Mouse (Mus musculus): ENCODE measurements around the gene Cyp2w1. TPM values are rescaled to one million over a fixed set of nuclear protein-coding genes. Genes with fewer than 3 reads are reported as not detected.

Gene Cyp2w1
- total RNA-seq, 2 experiments from 2014 or later, result not detected

DNA sequence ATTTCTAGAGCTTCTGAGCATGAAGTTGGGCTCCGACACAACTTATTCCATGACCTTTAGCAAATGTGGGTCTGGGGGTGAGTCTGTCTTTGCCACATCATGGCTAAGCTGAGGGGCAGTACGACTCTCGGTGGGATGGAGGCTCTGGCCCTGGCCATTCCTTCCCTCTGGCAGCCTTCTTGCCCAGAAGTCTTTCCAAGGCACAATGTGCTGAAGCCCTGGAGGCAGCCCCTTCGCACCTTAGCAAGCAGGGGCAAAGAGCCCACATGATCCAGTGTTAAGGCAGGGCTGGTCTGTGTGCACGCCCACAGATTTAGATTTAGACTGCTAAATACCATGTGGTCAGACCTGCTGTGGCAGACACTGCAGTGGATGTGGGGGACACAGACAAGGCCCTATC lies 46.4 kb downstream of the Cyp2w1 start:
- no peak for DNase-seq (ENCODE audit: low spot score in 2 of 2)

- DNase-seq (ENCODE audit: low spot score in 2 of 2), result no peak
Observed at GRCm38 (mm10) chr5:139399991-139400390, 47.6 kb downstream of the Cyp2w1 start.

DNA sequence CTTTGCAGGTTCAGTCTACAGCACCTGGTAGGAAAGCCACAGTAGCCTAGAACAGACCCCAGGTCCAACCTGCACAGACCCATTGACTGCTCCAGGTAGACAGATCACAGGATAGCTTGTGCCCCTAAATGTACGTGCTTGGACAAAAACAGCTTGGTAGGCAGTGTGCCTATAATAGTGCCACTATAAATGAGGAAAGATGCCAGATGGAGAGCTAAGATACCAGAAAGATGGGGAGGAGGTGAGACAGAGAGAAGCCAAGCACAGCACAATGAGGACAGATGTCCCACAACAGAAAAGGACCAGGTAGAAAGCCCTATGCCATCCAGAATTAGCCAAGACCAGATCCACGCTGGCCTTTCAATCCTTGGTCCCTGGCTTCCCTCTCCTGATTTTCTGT lies 49.7 kb downstream of the Cyp2w1 start:
- no peak for DNase-seq (ENCODE audit: low spot score in 2 of 2)

DNA sequence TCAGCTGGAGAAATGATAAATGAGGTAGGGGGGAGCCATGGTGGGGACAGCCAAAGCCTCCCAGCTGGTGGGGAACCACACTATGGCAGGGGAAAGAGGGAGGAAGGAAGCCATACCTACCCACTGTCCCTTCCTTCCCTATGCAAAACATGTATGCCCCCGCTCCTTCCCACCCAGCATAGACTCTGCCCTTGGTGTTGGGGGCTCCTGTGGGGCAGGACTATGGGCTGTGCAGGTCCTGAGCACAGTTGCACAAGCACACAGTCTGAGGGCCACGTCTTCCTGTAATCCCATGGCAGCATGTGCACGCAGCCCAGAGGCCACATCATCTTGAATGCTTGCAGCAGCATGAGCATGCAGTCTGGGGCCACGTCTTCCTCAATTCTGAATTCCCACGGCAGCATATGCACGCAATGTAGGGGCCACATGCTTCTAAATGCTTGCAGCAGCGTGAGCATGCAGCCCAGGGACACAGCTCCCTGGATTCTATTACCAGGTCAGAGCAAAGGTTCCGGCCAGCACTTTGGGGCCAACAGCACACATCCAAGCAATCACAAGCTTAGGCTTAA lies 51.4 kb downstream of the Cyp2w1 start:
- DNase-seq (ENCODE audit: low spot score in 2 of 2), result no peak

- no peak for DNase-seq (ENCODE audit: low spot score in 2 of 2)
Observed at GRCm38 (mm10) chr5:139404801-139405401, 52.5 kb downstream of the Cyp2w1 start, which contains the start of gene C130050O18Rik. TSS of gene C130050O18Rik (plus strand) at chr5:139405280.

DNA sequence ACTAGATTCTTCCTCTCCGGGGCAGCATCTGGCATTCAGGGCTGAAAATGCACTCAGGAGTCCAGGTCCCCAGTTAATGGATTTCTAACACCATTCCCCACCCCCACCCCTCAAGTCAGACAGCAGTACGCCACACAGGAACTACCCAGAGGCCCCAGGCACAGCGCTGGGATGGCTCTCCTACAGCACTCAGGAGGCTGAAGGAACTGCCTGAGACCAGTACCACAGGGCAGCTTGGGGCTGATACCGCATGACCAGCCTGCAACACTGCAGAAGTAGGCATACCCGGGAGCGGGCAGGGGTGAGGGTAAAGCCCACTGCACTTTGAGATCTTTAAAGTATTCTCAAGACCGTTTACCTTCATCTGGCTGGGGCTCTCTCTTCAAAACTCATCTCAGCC lies 53.1 kb downstream of the Cyp2w1 start:
- DNase-seq (ENCODE audit: low spot score in 2 of 2), result no peak

GRCm38 (mm10) chr5:139405953-139406352 lies 53.5 kb downstream of the Cyp2w1 start:
- no peak for DNase-seq (ENCODE audit: low spot score in 2 of 2)

Small RNA genes lying within 50 kb of the gene (microRNA-seq; reads per million reads assigned to microRNA genes)
- 218 to 314 reads per million in 2 experiments for gene Mir339

Other genes with a start within 250 kb of the Cyp2w1 start
- gene Prkar1b, start 202.6 kb upstream of the Cyp2w1 start, total RNA-seq (2021), result 100 to 1,000 TPM; 435 to 459 TPM
- gene Dnaaf5, start 202.4 kb upstream of the Cyp2w1 start, total RNA-seq (2021), result 1 to 10 TPM; 7.0 to 9.0 TPM
- 10 to 100 TPM; 80.3 to 86.3 TPM for gene Sun1, start 152.0 kb upstream of the Cyp2w1 start, total RNA-seq (2021)
- 10 to 100 TPM; 50.5 to 57.1 TPM for gene Get4, start 100.3 kb upstream of the Cyp2w1 start, total RNA-seq (2021)
- 100 to 1,000 TPM; 164 to 166 TPM for gene Adap1, start 27.0 kb upstream of the Cyp2w1 start, total RNA-seq (2021)
- 10 to 100 TPM; 65.3 to 71.1 TPM for gene Cox19, start 1.2 kb upstream of the Cyp2w1 start, total RNA-seq (2021)
- gene Gpr146, start 25.1 kb downstream of the Cyp2w1 start, total RNA-seq (2021), result 10 to 100 TPM; 10.8 to 12.2 TPM
- gene C130050O18Rik, start 52.7 kb downstream of the Cyp2w1 start, total RNA-seq (2021), result under 1 TPM in 1 of 2 experiments, not detected in 1; 0.33 TPM
- gene Gper1, start 70.5 kb downstream of the Cyp2w1 start, total RNA-seq (2021), result 1 to 10 TPM; 2.0 to 4.2 TPM
- 10 to 100 TPM; 14.6 to 15.7 TPM for gene 3110082I17Rik, start 107.9 kb downstream of the Cyp2w1 start, total RNA-seq (2021)
- gene Zfand2a, start 131.9 kb downstream of the Cyp2w1 start, total RNA-seq (2021), result 10 to 100 TPM; 50.4 to 51.6 TPM
- under 1 TPM in 1 of 2 experiments, not detected in 1; 0.15 TPM for gene Uncx, start 190.9 kb downstream of the Cyp2w1 start, total RNA-seq (2021)